Mouse (Mus musculus) cerebellum, postnatal 25 days (tissue): ENCODE data around the gene H13.

Experiments used
- DNase-seq, 2 experiments: peaks; one replicate each; pipeline ENCODE4 v3.0.0; 2021; ENCODE audit warnings: mixed read lengths in 2 of 2

Gene H13

GRCm38 (mm10) chr2:152703596-152704255 is 34.5 kb downstream of the H13 start:
- DNase-seq: peak; percentile 72 to 75

- peak in 1 of 2 experiments; percentile 80 for DNase-seq
Measured at GRCm38 (mm10) chr2:152704256-152704605, 35.0 kb downstream of the H13 start.

GRCm38 (mm10) chr2:152704811-152705370 is 35.6 kb downstream of the H13 start:
- peak; percentile 56 to 61 for DNase-seq

DNA sequence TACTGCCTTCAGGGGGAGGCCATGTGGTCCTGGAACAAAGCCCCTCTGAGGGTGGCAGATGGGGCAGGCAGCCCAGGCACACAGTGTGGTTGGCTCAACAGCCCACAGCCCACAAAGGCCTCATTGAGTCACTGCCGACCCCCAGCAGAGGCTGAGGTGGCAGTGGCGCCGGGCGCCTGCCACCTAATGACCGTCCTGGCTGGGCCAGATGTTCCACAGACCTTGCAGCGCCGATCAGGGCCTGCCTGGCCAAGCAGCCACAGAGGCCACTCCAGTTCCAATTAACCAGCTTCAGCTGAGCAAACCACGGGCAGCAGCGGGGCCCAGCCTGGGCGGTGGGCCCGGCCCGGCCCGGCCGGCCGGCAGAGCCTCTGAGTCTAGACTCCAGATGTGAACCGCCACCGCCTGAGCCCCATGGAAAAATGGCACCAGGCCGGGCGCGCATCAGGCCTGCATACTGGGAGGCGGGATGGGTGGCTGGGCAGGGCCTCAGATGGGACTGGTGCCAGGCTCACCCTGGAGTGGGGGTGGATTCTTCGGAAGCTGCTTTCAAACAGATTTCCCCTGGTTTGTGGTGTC is 36.8 kb downstream of the H13 start:
- DNase-seq: peak; percentile 55 to 69

DNA sequence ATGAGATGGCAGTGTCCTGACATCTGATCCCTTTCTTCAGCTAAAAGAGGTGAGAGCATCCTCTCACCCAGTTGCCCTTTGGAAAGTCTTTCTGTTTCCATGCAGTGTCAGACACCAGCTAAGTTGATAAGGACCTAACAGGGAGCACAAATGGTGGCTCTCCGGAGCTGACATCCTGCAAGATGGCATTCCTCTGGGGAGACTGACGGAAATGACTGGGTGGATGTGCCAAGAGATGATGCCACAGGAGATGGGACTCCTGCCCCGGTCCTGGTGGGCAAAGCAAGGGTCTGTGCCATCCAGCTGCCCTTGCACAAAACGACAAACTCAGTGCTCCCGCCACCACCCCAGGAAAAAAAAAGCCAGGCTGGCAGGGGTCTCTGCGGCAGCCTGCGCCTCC is 37.9 kb downstream of the H13 start:
- no peak for DNase-seq

- DNase-seq: peak; percentile 78 to 85
Measured at GRCm38 (mm10) chr2:152707627-152708026, 38.4 kb downstream of the H13 start.

GRCm38 (mm10) chr2:152709066-152709465 is 39.8 kb downstream of the H13 start:
- no peak for DNase-seq

GRCm38 (mm10) chr2:152716241-152716772 is 47.0 kb downstream of the H13 start:
- DNase-seq: no peak

DNA sequence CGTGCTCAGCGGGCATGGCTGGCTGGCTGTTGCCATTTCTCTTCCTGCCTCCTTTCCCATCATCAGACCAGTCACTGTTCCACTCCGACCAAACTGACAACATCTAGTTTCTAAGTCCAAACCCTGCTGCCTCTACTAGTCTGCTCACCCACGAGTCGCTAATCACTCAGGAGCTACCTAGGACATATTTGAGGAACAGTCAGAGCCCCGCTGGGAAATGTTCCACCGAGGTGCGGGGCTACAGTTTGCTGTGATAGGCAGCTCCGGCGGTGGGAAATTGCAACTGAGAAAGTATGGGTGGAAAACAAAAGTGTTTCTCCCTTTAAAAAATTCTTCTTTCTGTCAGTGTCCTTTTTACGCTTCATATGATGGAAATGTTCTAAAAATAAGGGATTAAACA is 48.4 kb downstream of the H13 start:
- no peak for DNase-seq

- no peak for DNase-seq
Measured at GRCm38 (mm10) chr2:152718076-152718475, 48.8 kb downstream of the H13 start.

DNA sequence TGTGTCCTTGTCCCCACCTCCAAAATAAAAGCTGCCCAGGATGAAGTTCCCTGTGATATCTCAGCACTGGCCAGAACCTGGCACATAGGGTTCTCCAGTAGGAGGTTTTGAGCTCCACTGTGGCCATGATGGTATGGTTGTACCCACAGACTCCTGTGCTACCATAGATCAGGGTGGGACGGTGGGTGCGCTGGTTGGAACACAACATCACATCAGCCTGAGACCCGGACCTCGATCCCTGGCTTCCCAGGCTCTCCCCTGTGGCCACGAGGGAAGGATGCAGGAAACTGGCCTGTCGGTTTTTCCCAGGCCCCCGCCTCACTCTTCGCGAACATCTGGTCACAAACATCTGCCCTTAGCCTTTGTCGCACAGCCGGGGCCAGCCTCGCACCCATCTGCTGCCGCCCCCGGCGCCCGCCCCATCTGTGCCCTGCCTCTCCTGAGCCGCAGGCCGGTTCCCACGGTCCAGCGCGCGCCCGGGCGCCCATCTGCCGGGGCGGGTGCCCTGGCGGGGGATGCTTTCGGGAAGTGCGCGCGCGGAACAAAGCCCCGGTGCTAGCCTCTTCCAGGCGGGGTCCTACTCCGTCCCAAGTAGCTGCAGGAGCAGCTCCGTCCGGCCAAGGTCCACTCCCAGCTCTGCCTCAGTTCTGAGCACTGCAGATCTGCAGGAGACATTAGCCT is 54.5 kb downstream of the H13 start:
- DNase-seq: peak; percentile 30 to 53

- no peak for DNase-seq
Measured at GRCm38 (mm10) chr2:152724332-152724723, 55.1 kb downstream of the H13 start.

GRCm38 (mm10) chr2:152725178-152725750 is 56.0 kb downstream of the H13 start:
- DNase-seq: no peak

- no peak for DNase-seq
Measured at GRCm38 (mm10) chr2:152726213-152726612, 57.0 kb downstream of the H13 start.

DNA sequence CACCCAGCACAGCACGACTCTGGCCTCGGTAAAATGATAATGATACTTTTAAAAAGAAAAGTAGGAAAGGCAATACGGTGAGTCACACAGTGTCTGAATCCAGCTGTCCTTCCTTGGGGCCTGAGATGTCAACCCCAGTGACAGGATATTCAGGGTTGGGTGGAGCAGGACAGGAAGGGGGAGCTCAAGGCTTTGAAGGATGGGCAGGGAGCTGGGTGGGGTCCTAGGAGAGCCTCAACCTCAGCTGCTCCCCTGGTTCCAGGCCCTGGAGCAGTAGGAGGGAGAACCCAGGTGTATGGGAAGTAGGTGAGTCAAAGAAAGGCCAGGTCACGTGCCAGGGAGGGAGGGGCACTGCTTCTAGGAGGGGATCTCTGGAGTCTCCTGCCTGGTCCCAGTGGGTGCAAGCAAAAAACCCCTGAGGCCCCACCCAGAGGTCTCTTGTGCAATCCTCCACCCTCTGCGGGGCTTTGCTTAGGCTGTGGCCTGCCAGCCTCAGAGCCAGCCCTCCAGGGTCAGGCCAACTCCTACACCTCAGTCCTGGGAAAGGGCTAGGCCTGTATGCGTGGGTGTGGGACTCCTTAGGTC is 57.6 kb downstream of the H13 start:
- DNase-seq: no peak

DNA sequence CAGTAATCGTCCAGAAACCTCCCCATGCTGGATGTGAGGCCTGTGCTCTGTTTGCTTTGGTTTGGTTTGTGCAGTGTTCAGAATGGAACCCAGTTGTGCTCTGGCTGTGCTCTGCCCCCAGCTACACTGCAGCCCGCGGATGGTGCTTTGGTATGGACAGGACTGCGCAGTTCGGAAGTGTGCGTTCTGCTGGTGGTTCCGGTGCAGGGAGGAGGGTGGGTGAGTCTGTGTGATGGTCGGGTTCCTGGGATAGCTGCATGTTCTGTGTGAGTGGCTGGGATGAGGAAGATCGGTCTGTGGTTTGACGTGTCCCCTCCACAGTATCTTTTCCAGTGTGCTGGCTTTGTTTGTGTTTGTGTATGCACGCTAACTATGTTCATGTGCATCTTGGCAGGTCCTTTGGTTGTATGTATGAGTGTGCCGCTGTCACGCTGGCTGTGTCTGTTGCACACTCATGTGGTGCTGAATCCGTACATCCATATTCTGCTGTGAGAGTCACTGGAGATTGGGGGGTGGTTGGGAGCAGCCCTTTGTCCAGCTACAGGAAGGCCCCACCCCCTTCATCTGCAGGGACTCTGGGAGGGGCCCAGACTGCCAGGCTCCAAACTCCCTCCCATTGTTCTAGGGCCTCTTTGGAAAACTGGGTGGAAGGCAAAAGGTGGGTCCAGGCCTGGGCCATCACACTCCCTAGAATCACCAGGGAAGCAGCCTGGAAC is 58.7 kb downstream of the H13 start:
- DNase-seq: no peak

GRCm38 (mm10) chr2:152728594-152728993 is 59.3 kb downstream of the H13 start:
- no peak for DNase-seq

DNA sequence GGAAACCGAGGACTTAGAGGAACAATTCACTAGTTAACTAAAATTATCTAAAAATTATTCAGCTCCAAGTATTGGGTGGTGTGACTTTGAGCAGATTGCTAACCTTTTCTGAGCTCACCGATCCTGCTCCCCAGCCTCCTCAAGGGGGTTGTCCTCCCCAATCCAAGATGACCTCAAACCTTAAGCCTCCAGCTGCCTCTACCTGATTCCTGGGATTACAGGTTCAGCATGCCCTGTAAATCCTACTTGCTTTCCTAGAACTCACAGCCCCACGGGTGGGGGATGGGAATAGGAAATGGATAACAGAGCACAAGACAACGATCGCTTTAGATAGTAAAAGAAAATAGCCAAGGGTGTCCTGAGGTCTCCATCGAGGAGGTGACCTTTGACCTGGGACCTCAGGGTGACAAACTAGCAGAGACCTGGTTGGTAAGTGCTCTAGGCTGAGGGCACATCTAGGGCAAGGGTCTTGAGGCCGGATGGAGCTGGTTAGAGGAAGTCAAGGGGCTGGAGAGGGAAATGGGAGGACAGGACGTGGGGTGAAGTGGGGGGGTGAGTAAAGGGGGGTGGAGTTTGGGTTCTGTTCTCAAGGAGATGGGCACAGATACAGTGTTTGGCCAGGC is 59.9 kb downstream of the H13 start:
- no peak for DNase-seq

GRCm38 (mm10) chr2:152729636-152730020 is 60.4 kb downstream of the H13 start:
- no peak for DNase-seq

- DNase-seq: no peak
Measured at GRCm38 (mm10) chr2:152733201-152733600, 63.9 kb downstream of the H13 start.

DNA sequence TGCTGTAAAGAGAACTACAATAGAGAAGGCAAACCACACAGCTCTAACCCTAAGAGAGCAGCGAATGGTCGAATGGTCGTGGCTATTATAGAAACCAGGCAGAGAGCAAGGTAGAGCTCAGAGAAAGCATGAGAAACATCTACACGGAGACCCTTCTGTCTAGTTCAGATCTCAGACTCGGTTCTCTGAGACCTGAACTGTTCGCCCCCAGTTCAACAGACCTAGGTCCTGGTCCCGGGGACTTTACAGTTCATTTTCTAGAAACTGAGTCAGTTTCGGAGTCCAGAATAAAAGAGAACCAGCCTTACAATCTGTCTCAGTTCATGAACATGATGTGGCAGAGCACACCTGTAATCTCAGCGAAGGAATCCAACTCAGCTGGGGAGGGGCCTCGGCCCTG is 65.2 kb downstream of the H13 start:
- no peak for DNase-seq

DNA sequence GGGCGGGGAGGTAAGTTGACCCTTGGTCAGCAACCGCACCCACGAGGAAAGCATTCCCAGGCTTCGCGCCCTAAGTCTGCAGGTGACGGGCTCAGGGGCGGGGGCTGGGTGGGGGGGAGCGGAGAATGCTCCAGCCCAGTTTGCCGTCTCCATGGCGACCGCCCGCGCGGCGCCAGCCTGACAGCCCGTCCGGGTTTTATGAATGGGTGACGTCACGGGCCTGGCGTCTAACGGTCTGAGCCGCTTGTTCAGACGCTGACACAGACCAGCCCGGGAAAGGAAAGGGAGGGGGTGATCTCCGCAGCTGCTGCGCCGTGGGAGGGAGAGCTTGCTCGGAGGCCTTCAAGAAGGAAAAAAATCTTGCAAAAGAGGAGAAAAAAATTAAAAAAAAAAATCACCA is 65.7 kb downstream of the H13 start:
- peak; percentile 71 to 88 for DNase-seq
